Mouse (Mus musculus): ENCODE measurements around the gene Tsga10. TPM values are rescaled to one million over a fixed set of nuclear protein-coding genes. Genes with fewer than 3 reads are reported as not detected.

Tsga10 gene
- total RNA-seq (2014; rRNA removed) (1.2 and 1.4 TPM in 2 replicates), polyA plus RNA-seq (2012; rRNA removed) (0.24 and 0.30 TPM in 2 replicates)

DNA sequence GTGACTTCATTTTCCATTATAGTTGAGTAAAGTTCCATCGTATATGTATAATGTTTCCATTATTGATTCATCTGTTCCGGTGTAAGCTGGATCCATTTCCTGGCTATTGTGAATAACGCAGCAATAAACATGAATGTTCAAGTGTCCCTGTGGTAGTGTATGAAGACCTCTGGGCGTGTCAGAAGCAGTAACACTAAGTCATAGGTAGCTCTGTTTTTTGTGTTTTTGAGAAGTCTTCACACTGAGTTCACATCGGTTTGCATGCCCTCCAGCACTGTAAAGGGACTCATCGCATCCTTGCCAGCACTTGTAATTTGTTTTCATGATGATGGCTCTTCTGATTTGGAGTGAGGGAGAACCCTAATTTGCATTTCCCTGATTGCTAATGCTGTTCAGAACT lies at the start of gene Tsga10:
Gene Tsga10 (minus strand): TSS at position 144 of the 400 bp plus-strand sequence.
- Histone ChIP-seq H3K79me2 (ENCODE audit: control insufficient read depth, insufficient read depth, low read length) (no peaks in the 10 kb centered on the region), H3K9ac (ENCODE audit: low read depth, low read length) (peak within 1 kb of the TSS; percentile 83), H3K36me3 (ENCODE audit: control insufficient read depth, insufficient read depth, low read length) (no peaks in the 10 kb centered on the region), H3K4me1 (ENCODE audit: control insufficient read depth, insufficient read depth, low read length) (no peaks in the 10 kb centered on the region; the same call in 1 of the 2 replicates), H3K27me3 (ENCODE audit: control insufficient read depth, insufficient read depth, low read length) (no peaks in the 10 kb centered on the region), H3K4me3 (ENCODE audit: insufficient read depth, low read depth, low read length) (peak within 1 kb of the TSS; percentile 91), H3K27ac (replicated peaks; ENCODE audit: insufficient read depth, low read depth, low read length) (peak within 1 kb of the TSS; percentile 68)
- WGBS, result 87% methylated on average over 6 of the region's 6 CpGs
- TF ChIP-seq POLR2A (IDR thresholded peaks at IDR 0.05; ENCODE audit: extremely low read depth, insufficient read depth, low read length), result no peak
- TF ChIP-seq CTCF (IDR thresholded peaks at IDR 0.05; ENCODE audit: low read depth, low read length), result no peak
- no peak for DNase-seq (ENCODE audit: extremely low read depth, low read depth, low spot score)

- H3K79me2 ChIP-seq (ENCODE audit: control insufficient read depth, insufficient read depth, low read length), result no peaks in the 10 kb centered on the region
- no peak overlapping the region for H3K9ac ChIP-seq (ENCODE audit: low read depth, low read length)
- no peaks in the 10 kb centered on the region for H3K27me3 ChIP-seq (ENCODE audit: control insufficient read depth, insufficient read depth, low read length)
- no peak overlapping the region for H3K27ac ChIP-seq (replicated peaks; ENCODE audit: insufficient read depth, low read depth, low read length)
- H3K4me3 ChIP-seq (ENCODE audit: insufficient read depth, low read depth, low read length), result no peak overlapping the region
- DNase-seq (ENCODE audit: extremely low read depth, low read depth, low spot score), result no peak
- TF ChIP-seq CTCF (IDR thresholded peaks at IDR 0.05; ENCODE audit: low read depth, low read length), result no peak
- H3K4me1 ChIP-seq (ENCODE audit: control insufficient read depth, insufficient read depth, low read length), result no peaks in the 10 kb centered on the region
- H3K36me3 ChIP-seq (ENCODE audit: control insufficient read depth, insufficient read depth, low read length), result no peaks in the 10 kb centered on the region
- WGBS, result 77% methylated on average over 2 of the region's 2 CpGs
Measured at GRCm38 (mm10) chr1:37912751-37913150, 46.5 kb upstream of the Tsga10 start.

- Histone ChIP-seq H3K9ac (ENCODE audit: low read depth, low read length) (no peak overlapping the region), H3K4me3 (ENCODE audit: insufficient read depth, low read depth, low read length) (no peak overlapping the region)
Measured at GRCm38 (mm10) chr1:37903178-37903577, 36.9 kb upstream of the Tsga10 start.

GRCm38 (mm10) chr1:37900288-37900687 lies 34.1 kb upstream of the Tsga10 start:
- no peaks in the 10 kb centered on the region for H3K79me2 ChIP-seq (ENCODE audit: control insufficient read depth, insufficient read depth, low read length)
- H3K4me1 ChIP-seq (ENCODE audit: control insufficient read depth, insufficient read depth, low read length), result no peaks in the 10 kb centered on the region
- TF ChIP-seq POLR2A (IDR thresholded peaks at IDR 0.05; ENCODE audit: extremely low read depth, insufficient read depth, low read length) (no peak), CTCF (IDR thresholded peaks at IDR 0.05; ENCODE audit: low read depth, low read length) (no peak)
- no peak overlapping the region for H3K27ac ChIP-seq (replicated peaks; ENCODE audit: insufficient read depth, low read depth, low read length)
- H3K9ac ChIP-seq (ENCODE audit: low read depth, low read length), result no peak overlapping the region
- WGBS, result 84% methylated on average over 6 of the region's 6 CpGs
- peaks cover 30% of the 10 kb centered on the region for H3K36me3 ChIP-seq (ENCODE audit: control insufficient read depth, insufficient read depth, low read length)
- H3K27me3 ChIP-seq (ENCODE audit: control insufficient read depth, insufficient read depth, low read length), result no peaks in the 10 kb centered on the region
- no peak overlapping the region for H3K4me3 ChIP-seq (ENCODE audit: insufficient read depth, low read depth, low read length)
- no peak for DNase-seq (ENCODE audit: extremely low read depth, low read depth, low spot score)

More at GRCm38 (mm10) chr1:37903178-37903577, 36.9 kb upstream of the Tsga10 start:
- WGBS, result 31% methylated on average over 6 of the region's 6 CpGs
- DNase-seq (ENCODE audit: extremely low read depth, low read depth, low spot score), result no peak
- H3K36me3 ChIP-seq (ENCODE audit: control insufficient read depth, insufficient read depth, low read length), result peaks cover 8% of the 10 kb centered on the region
- no peak overlapping the region for H3K27ac ChIP-seq (replicated peaks; ENCODE audit: insufficient read depth, low read depth, low read length)
- no peaks in the 10 kb centered on the region for H3K79me2 ChIP-seq (ENCODE audit: control insufficient read depth, insufficient read depth, low read length)
- no peak for TF ChIP-seq POLR2A (IDR thresholded peaks at IDR 0.05; ENCODE audit: extremely low read depth, insufficient read depth, low read length)
- no peak; the same call in 1 of the 2 replicates for TF ChIP-seq CTCF (IDR thresholded peaks at IDR 0.05; ENCODE audit: low read depth, low read length)
- no peaks in the 10 kb centered on the region for H3K4me1 ChIP-seq (ENCODE audit: control insufficient read depth, insufficient read depth, low read length)
- no peaks in the 10 kb centered on the region for H3K27me3 ChIP-seq (ENCODE audit: control insufficient read depth, insufficient read depth, low read length)

DNA sequence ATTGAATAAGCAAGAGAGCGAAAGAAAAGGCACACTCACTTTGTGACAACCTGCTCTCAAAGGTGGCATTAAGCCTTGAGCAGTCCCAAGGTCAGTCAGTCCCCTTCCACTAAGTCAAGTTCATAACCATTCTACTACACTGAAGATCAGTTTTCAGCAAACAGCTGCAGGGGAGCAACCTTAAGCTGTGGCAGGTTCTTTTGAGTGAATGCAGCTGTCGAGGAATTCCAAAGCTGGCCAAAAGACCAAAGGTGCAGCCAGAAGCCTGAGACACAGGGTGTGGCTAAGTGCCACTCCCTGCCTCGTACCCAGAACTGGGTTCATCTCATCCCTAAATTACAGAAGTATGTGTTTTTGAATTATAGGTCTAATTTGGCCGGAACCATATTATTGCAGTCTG lies 33.6 kb upstream of the Tsga10 start:
- 88% methylated on average over 4 of the region's 4 CpGs for WGBS

GRCm38 (mm10) chr1:37894606-37895005 lies 28.4 kb upstream of the Tsga10 start:
- Histone ChIP-seq H3K4me3 (ENCODE audit: insufficient read depth, low read depth, low read length) (no peak overlapping the region), H3K79me2 (ENCODE audit: control insufficient read depth, insufficient read depth, low read length) (peaks cover 14% of the 10 kb centered on the region; the same call in 1 of the 2 replicates), H3K9ac (ENCODE audit: low read depth, low read length) (no peak overlapping the region), H3K36me3 (ENCODE audit: control insufficient read depth, insufficient read depth, low read length) (peaks cover 38% of the 10 kb centered on the region), H3K27me3 (ENCODE audit: control insufficient read depth, insufficient read depth, low read length) (no peaks in the 10 kb centered on the region), H3K4me1 (ENCODE audit: control insufficient read depth, insufficient read depth, low read length) (peaks cover 5% of the 10 kb centered on the region; the same call in 1 of the 2 replicates), H3K27ac (replicated peaks; ENCODE audit: insufficient read depth, low read depth, low read length) (no peak overlapping the region)
- DNase-seq (ENCODE audit: extremely low read depth, low read depth, low spot score), result no peak
- TF ChIP-seq CTCF (IDR thresholded peaks at IDR 0.05; ENCODE audit: low read depth, low read length), result no peak
- TF ChIP-seq POLR2A (IDR thresholded peaks at IDR 0.05; ENCODE audit: extremely low read depth, insufficient read depth, low read length), result no peak

More for the DNA sequence above, 33.6 kb upstream of the Tsga10 start:
- Histone ChIP-seq H3K4me1 (ENCODE audit: control insufficient read depth, insufficient read depth, low read length) (no peaks in the 10 kb centered on the region), H3K27me3 (ENCODE audit: control insufficient read depth, insufficient read depth, low read length) (no peaks in the 10 kb centered on the region), H3K9ac (ENCODE audit: low read depth, low read length) (no peak overlapping the region), H3K36me3 (ENCODE audit: control insufficient read depth, insufficient read depth, low read length) (peaks cover 34% of the 10 kb centered on the region), H3K4me3 (ENCODE audit: insufficient read depth, low read depth, low read length) (no peak overlapping the region), H3K79me2 (ENCODE audit: control insufficient read depth, insufficient read depth, low read length) (no peaks in the 10 kb centered on the region), H3K27ac (replicated peaks; ENCODE audit: insufficient read depth, low read depth, low read length) (no peak overlapping the region)
- TF ChIP-seq CTCF (IDR thresholded peaks at IDR 0.05; ENCODE audit: low read depth, low read length) (no peak), POLR2A (IDR thresholded peaks at IDR 0.05; ENCODE audit: extremely low read depth, insufficient read depth, low read length) (no peak)
- no peak for DNase-seq (ENCODE audit: extremely low read depth, low read depth, low spot score)

Data from liver, adult 2 months (tissue).